Mouse (Mus musculus) heart, embryonic 10.5 days (tissue): ENCODE measurements around the gene Atp5d. TPM values are rescaled to one million over a fixed set of nuclear protein-coding genes. Genes with fewer than 3 reads are reported as not detected.

Experiments
- polyA plus RNA-seq: library from polyadenylated mRNA; unstranded; fragments of >200 nt; fragmentation: Nextera tagmentation; extraction: Ambion mirVana; gene quantifications from 2 replicates; pipeline ENCODE4 v1.2.1, GENCODE M21; 2016

Atp5d gene
- polyA plus RNA-seq, 1 experiment from 2014 or later, result 689 TPM

Other genes starting within 250 kb of the Atp5d start
- not detected in 2 replicates for gene Cfd, start 247.8 kb upstream of the Atp5d start, polyA plus RNA-seq
- 51.9 and 54.4 TPM in 2 replicates for gene Med16, start 229.7 kb upstream of the Atp5d start, polyA plus RNA-seq
- gene Gm26602, start 227.8 kb upstream of the Atp5d start, polyA plus RNA-seq, result 1.4 and 4.0 TPM in 2 replicates
- 0.31 and 0.33 TPM in 2 replicates for gene Kiss1r, start 221.7 kb upstream of the Atp5d start, polyA plus RNA-seq
- gene R3hdm4, start 217.4 kb upstream of the Atp5d start, polyA plus RNA-seq, result 88.7 and 96.0 TPM in 2 replicates
- 12.5 and 16.4 TPM in 2 replicates for gene Arid3a, start 211.6 kb upstream of the Atp5d start, polyA plus RNA-seq
- gene Wdr18, start 178.5 kb upstream of the Atp5d start, polyA plus RNA-seq, result 127 and 155 TPM in 2 replicates
- 0.30 and 0.34 TPM in 2 replicates for gene Grin3b, start 167.9 kb upstream of the Atp5d start, polyA plus RNA-seq
- 12.7 and 16.4 TPM in 2 replicates for gene Tmem259, start 154.3 kb upstream of the Atp5d start, polyA plus RNA-seq
- gene Cnn2, start 150.0 kb upstream of the Atp5d start, polyA plus RNA-seq, result 408 and 456 TPM in 2 replicates
- 2.8 and 4.1 TPM in 2 replicates for gene Abca7, start 142.1 kb upstream of the Atp5d start, polyA plus RNA-seq
- gene Arhgap45, start 122.0 kb upstream of the Atp5d start, polyA plus RNA-seq, result 12.0 and 16.7 TPM in 2 replicates
- gene Polr2e, start 98.8 kb upstream of the Atp5d start, polyA plus RNA-seq, result 181 and 233 TPM in 2 replicates
- gene Gpx4, start 91.5 kb upstream of the Atp5d start, polyA plus RNA-seq, result 767 and 797 TPM in 2 replicates
- 14.8 and 15.6 TPM in 2 replicates for gene Sbno2, start 33.1 kb upstream of the Atp5d start, polyA plus RNA-seq
- 12.4 and 17.8 TPM in 2 replicates for gene Stk11, start 22.8 kb upstream of the Atp5d start, polyA plus RNA-seq
- 2.0 and 4.0 TPM in 2 replicates for gene Cbarp, start 2.2 kb downstream of the Atp5d start, polyA plus RNA-seq
- gene Midn, start 9.6 kb downstream of the Atp5d start, polyA plus RNA-seq, result 16.1 and 24.4 TPM in 2 replicates
- 85.7 and 98.0 TPM in 2 replicates for gene Cirbp, start 27.4 kb downstream of the Atp5d start, polyA plus RNA-seq
- 11.7 and 13.9 TPM in 2 replicates for gene 1600002K03Rik, start 34.3 kb downstream of the Atp5d start, polyA plus RNA-seq
- gene Efna2, start 40.9 kb downstream of the Atp5d start, polyA plus RNA-seq, result 14.9 and 20.6 TPM in 2 replicates
- 56.4 and 76.5 TPM in 2 replicates for gene Mum1, start 87.8 kb downstream of the Atp5d start, polyA plus RNA-seq
- gene Ndufs7, start 110.5 kb downstream of the Atp5d start, polyA plus RNA-seq, result 432 and 538 TPM in 2 replicates
- 61.2 and 72.0 TPM in 2 replicates for gene Gamt, start 122.4 kb downstream of the Atp5d start, polyA plus RNA-seq
- gene Dazap1, start 122.9 kb downstream of the Atp5d start, polyA plus RNA-seq, result 40.2 and 58.0 TPM in 2 replicates
- 774 and 882 TPM in 2 replicates for gene Rps15, start 153.8 kb downstream of the Atp5d start, polyA plus RNA-seq
- 0.74 and 0.78 TPM in 2 replicates for gene Apc2, start 157.3 kb downstream of the Atp5d start, polyA plus RNA-seq
- gene 2310011J03Rik, start 181.9 kb downstream of the Atp5d start, polyA plus RNA-seq, result 41.3 and 46.8 TPM in 2 replicates
- 1.6 and 4.0 TPM in 2 replicates for gene Pcsk4, start 190.9 kb downstream of the Atp5d start, polyA plus RNA-seq
- 7.1 and 18.3 TPM in 2 replicates for gene Reep6, start 191.3 kb downstream of the Atp5d start, polyA plus RNA-seq
- gene Adamtsl5, start 209.8 kb downstream of the Atp5d start, polyA plus RNA-seq, result 1.3 and 1.9 TPM in 2 replicates
- 0.16 TPM in 1 of 2 replicates, not detected in the other for gene Plk5, start 217.8 kb downstream of the Atp5d start, polyA plus RNA-seq
- gene Mex3d, start 249.0 kb downstream of the Atp5d start, polyA plus RNA-seq, result 2.1 and 5.0 TPM in 2 replicates